Mouse (Mus musculus): ENCODE measurements at regions not wholly inside any gene's neighbourhood (a gene's known extent, or its start where the extent isn't known, plus 50 kb on each side); places are given as distances from the start of the nearest gene placed in this dataset.
A peak's percentile ranks its signal among the peaks of the same experiment; 100 is the strongest.

DNA sequence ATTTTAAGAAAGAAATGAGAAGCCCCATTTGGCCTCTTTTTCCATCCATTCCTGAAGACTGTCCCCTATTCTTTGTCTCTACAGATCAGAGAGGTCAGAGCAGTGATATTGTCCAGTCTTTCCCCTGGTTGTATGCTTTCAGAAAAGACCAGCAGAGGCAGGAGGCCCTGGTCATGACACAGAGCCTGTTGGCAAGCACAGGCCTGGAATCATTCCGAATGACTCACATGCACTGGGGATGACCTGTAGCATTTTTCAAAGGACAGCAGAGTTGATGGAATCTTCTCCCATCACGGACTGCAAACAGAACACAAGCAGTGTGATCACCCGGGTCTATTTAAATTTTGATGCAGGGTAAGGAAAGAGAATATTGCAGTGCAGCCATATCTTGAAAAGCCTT is 50.2 kb upstream of the Nxt1 start:
- no peak overlapping the region for H3K9ac ChIP-seq (ENCODE audit: low read depth, low read length, severe bottlenecking)
- DNase-seq (ENCODE audit: low spot score): no peak
- no peaks in the 10 kb centered on the region for H3K9me3 ChIP-seq (ENCODE audit: control insufficient read depth, low read length)
- no peak overlapping the region for H3K27ac ChIP-seq (replicated peaks; ENCODE audit: low read depth, low read length)
- no peak overlapping the region for H3K4me3 ChIP-seq (replicated peaks; ENCODE audit: low read length)
- no peaks in the 10 kb centered on the region for H3K27me3 ChIP-seq (ENCODE audit: control insufficient read depth, insufficient read depth, low read length)
- no peak overlapping the region for H3K4me2 ChIP-seq (replicated peaks; ENCODE audit: low read depth, low read length, severe bottlenecking)
- H3K36me3 ChIP-seq (ENCODE audit: control insufficient read depth, insufficient read depth, low read length): no peaks in the 10 kb centered on the region
- 62% methylated on average over 3 of the region's 3 CpGs for WGBS
- ATAC-seq (ENCODE audit: low FRiP score, low read depth): no peak
- no peak for TF ChIP-seq POLR2A (IDR thresholded peaks at IDR 0.05; ENCODE audit: borderline replicate concordance, extremely low read depth, insufficient read depth, insufficient read length)
- H3K4me1 ChIP-seq (ENCODE audit: control insufficient read depth, insufficient read depth, low read length): no peaks in the 10 kb centered on the region

DNA sequence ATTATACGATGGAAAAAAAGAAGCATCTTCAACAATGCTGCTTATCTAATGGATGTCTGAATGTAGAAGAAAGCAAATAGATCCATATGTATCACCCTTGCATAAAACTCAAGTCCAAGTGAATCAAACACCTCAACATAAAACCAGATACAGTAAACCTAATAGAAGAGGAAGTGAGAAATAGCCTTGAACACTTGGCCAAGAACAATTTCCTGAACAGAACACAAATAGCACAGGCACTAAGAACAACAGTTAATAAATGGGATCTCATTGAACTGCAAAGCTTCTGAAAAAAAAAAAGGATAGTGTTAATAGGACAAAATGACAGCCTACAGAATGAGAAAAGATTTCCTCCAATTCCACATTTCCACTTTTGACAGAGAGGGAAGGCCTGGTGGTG is 60.5 kb upstream of the Nxt1 start:
- ATAC-seq (ENCODE audit: low FRiP score, low read depth) (no peak), DNase-seq (ENCODE audit: low spot score) (no peak)
- Histone ChIP-seq H3K4me2 (replicated peaks; ENCODE audit: low read depth, low read length, severe bottlenecking) (no peak overlapping the region), H3K4me3 (replicated peaks; ENCODE audit: low read length) (no peak overlapping the region), H3K4me1 (ENCODE audit: control insufficient read depth, insufficient read depth, low read length) (no peaks in the 10 kb centered on the region), H3K27ac (replicated peaks; ENCODE audit: low read depth, low read length) (no peak overlapping the region), H3K9me3 (ENCODE audit: control insufficient read depth, low read length) (no peaks in the 10 kb centered on the region), H3K27me3 (ENCODE audit: control insufficient read depth, insufficient read depth, low read length) (no peaks in the 10 kb centered on the region), H3K9ac (ENCODE audit: low read depth, low read length, severe bottlenecking) (no peak overlapping the region), H3K36me3 (ENCODE audit: control insufficient read depth, insufficient read depth, low read length) (no peaks in the 10 kb centered on the region)
- no peak for TF ChIP-seq POLR2A (IDR thresholded peaks at IDR 0.05; ENCODE audit: borderline replicate concordance, extremely low read depth, insufficient read depth, insufficient read length)
- WGBS: 83% methylated on average over 1 of the region's 1 CpGs

DNA sequence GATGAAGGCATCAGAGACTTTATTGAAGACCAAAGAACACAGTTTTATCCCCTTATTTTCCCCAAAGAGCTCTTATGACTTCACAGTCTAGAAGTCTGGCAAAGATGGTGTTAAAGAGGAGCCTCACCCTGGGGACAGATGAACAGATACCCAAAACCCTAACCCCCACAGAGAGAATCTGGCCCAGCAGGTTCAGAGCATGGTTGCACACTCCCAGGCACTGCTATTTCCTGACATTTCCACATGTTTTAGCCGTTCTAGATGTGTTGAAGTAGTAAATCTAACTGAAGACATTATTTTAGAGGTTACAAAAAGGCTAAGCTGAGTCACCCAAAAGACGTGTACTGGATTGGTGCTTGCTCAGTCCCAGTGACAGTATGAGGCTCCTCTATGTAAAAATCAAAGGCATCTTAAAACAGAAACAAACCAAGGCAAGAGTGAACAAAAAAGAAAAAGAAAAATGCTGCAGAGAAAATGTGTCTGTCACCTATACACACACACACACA is 66.9 kb upstream of the Nxt1 start:
- no peak overlapping the region for H3K27ac ChIP-seq (replicated peaks; ENCODE audit: low read depth, low read length)
- 33% methylated on average over 2 of the region's 2 CpGs for WGBS
- H3K27me3 ChIP-seq (ENCODE audit: control insufficient read depth, insufficient read depth, low read length): no peaks in the 10 kb centered on the region
- no peak overlapping the region for H3K4me2 ChIP-seq (replicated peaks; ENCODE audit: low read depth, low read length, severe bottlenecking)
- no peaks in the 10 kb centered on the region for H3K4me1 ChIP-seq (ENCODE audit: control insufficient read depth, insufficient read depth, low read length)
- ATAC-seq (ENCODE audit: low FRiP score, low read depth): no peak
- no peaks in the 10 kb centered on the region for H3K9me3 ChIP-seq (ENCODE audit: control insufficient read depth, low read length)
- TF ChIP-seq POLR2A (IDR thresholded peaks at IDR 0.05; ENCODE audit: borderline replicate concordance, extremely low read depth, insufficient read depth, insufficient read length): no peak
- H3K9ac ChIP-seq (ENCODE audit: low read depth, low read length, severe bottlenecking): no peak overlapping the region
- no peaks in the 10 kb centered on the region for H3K36me3 ChIP-seq (ENCODE audit: control insufficient read depth, insufficient read depth, low read length)
- peak; percentile 32 for DNase-seq (ENCODE audit: low spot score)
- H3K4me3 ChIP-seq (replicated peaks; ENCODE audit: low read length): no peak overlapping the region

GRCm38 (mm10) chr2:148603951-148604350 is 68.5 kb upstream of the Nxt1 start:
- 75% methylated on average over 2 of the region's 2 CpGs for WGBS
- no peak for TF ChIP-seq POLR2A (IDR thresholded peaks at IDR 0.05; ENCODE audit: borderline replicate concordance, extremely low read depth, insufficient read depth, insufficient read length)
- Histone ChIP-seq H3K36me3 (ENCODE audit: control insufficient read depth, insufficient read depth, low read length) (no peaks in the 10 kb centered on the region), H3K9me3 (ENCODE audit: control insufficient read depth, low read length) (no peaks in the 10 kb centered on the region), H3K4me1 (ENCODE audit: control insufficient read depth, insufficient read depth, low read length) (no peaks in the 10 kb centered on the region), H3K4me2 (replicated peaks; ENCODE audit: low read depth, low read length, severe bottlenecking) (no peak overlapping the region), H3K4me3 (replicated peaks; ENCODE audit: low read length) (no peak overlapping the region), H3K27ac (replicated peaks; ENCODE audit: low read depth, low read length) (no peak overlapping the region), H3K9ac (ENCODE audit: low read depth, low read length, severe bottlenecking) (no peak overlapping the region), H3K27me3 (ENCODE audit: control insufficient read depth, insufficient read depth, low read length) (no peaks in the 10 kb centered on the region)
- DNase-seq (ENCODE audit: low spot score): no peak
- ATAC-seq (ENCODE audit: low FRiP score, low read depth): no peak

DNA sequence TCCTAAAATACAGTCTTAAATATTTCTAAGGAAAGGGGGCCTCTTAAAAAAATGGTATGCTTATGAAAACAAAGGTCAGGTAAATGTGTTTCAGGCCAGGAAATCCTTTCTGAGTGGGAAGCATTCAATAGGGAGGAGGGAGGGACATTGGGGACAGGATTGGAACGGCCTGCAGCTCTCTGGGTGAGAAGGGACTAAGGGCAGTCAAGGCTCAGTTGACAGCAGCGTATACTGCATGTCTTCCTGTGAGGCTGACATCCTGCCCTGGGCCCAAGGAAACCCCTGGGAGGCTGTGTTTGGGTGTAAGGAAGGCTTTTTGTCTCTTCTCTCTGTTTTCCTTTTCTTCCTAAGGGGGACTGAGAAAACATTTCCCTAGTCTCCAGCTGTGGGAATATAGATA is 69.1 kb upstream of the Nxt1 start:
- H3K9me3 ChIP-seq (ENCODE audit: control insufficient read depth, low read length): no peaks in the 10 kb centered on the region
- no peaks in the 10 kb centered on the region for H3K36me3 ChIP-seq (ENCODE audit: control insufficient read depth, insufficient read depth, low read length)
- TF ChIP-seq POLR2A (IDR thresholded peaks at IDR 0.05; ENCODE audit: borderline replicate concordance, extremely low read depth, insufficient read depth, insufficient read length): no peak
- no peak overlapping the region for H3K9ac ChIP-seq (ENCODE audit: low read depth, low read length, severe bottlenecking)
- no peak overlapping the region for H3K4me2 ChIP-seq (replicated peaks; ENCODE audit: low read depth, low read length, severe bottlenecking)
- H3K4me1 ChIP-seq (ENCODE audit: control insufficient read depth, insufficient read depth, low read length): no peaks in the 10 kb centered on the region
- no peak overlapping the region for H3K4me3 ChIP-seq (replicated peaks; ENCODE audit: low read length)
- no peak overlapping the region for H3K27ac ChIP-seq (replicated peaks; ENCODE audit: low read depth, low read length)
- DNase-seq (ENCODE audit: low spot score) (no peak), ATAC-seq (ENCODE audit: low FRiP score, low read depth) (no peak)
- 56% methylated on average over 2 of the region's 2 CpGs for WGBS
- no peaks in the 10 kb centered on the region for H3K27me3 ChIP-seq (ENCODE audit: control insufficient read depth, insufficient read depth, low read length)

DNA sequence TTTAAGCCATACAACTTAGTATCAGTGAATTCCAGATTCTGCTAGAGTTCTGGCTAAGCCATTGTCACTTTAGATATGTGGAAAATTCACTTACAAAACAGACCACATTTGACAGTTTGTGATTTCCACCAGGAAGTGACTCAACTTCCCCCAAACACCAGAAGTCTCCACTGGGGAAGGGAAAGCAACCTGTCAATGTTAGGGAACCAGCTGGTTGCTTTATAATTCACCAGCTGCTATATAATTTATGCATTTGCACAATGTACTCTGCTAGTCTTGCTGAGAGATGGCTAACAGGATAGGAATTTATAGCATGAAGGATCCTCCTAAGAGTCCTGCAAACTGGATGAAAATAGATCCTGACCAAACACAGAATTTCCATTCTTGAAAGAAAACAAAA is 72.9 kb upstream of the Nxt1 start:
- Histone ChIP-seq H3K27me3 (ENCODE audit: control insufficient read depth, insufficient read depth, low read length) (no peaks in the 10 kb centered on the region), H3K27ac (replicated peaks; ENCODE audit: low read depth, low read length) (no peak overlapping the region), H3K9me3 (ENCODE audit: control insufficient read depth, low read length) (no peaks in the 10 kb centered on the region), H3K4me2 (replicated peaks; ENCODE audit: low read depth, low read length, severe bottlenecking) (no peak overlapping the region), H3K36me3 (ENCODE audit: control insufficient read depth, insufficient read depth, low read length) (no peaks in the 10 kb centered on the region), H3K4me3 (replicated peaks; ENCODE audit: low read length) (no peak overlapping the region), H3K9ac (ENCODE audit: low read depth, low read length, severe bottlenecking) (no peak overlapping the region), H3K4me1 (ENCODE audit: control insufficient read depth, insufficient read depth, low read length) (no peaks in the 10 kb centered on the region)
- ATAC-seq (ENCODE audit: low FRiP score, low read depth): no peak
- no peak for DNase-seq (ENCODE audit: low spot score)
- TF ChIP-seq POLR2A (IDR thresholded peaks at IDR 0.05; ENCODE audit: borderline replicate concordance, extremely low read depth, insufficient read depth, insufficient read length): no peak
